Mouse (Mus musculus): ENCODE measurements around the gene Ctsa. TPM values are rescaled to one million over a fixed set of nuclear protein-coding genes. Genes with fewer than 3 reads are reported as not detected.
"Not testable (repeated sequence)": the region's sequence is repeated elsewhere in the genome, so short reads cannot be mapped to it uniquely, and the experiment has no call there.

The Ctsa gene
- polyA plus RNA-seq, 1 experiment, result 25.9 TPM

DNA sequence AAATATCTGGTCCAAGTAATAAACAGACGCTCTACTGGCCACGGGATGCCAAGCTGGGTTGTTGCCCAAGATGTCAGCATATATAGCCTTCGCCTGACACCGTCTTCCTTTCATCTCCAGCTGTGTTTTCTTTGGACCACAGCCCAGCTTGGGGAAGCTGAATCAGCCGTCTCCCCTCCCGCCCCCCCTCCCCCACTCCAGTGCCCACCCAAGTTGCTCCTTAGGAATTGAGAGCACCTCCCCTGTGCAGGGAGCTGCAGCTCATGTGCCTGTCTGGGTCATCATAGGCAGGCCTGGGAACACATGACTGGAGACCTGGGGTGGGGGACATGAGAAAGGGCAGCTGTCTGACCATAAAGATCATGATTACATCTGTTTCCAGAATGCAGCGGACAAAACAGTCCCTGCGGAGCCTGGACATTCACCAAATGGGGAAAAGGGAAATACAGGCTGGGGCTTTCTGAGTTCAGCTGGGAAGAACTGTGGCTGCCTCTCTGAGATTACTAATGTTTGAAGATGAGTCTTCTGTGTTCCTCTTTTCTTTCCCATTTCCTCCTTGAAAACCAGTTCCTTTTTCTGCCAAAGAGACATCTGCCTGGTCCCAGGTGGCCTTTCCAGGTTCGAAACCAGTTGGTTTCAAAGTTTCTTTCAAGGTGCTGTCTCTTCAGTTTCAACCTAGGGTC lies 29.6 kb downstream of the Ctsa start:
- no peak for TF ChIP-seq POLR2A (IDR thresholded peaks at IDR 0.05; ENCODE audit: control insufficient read depth, low read depth, low read length)
- no peak for TF ChIP-seq CTCF (IDR thresholded peaks at IDR 0.05; ENCODE audit: control insufficient read depth, insufficient read depth, insufficient replicate concordance, low read depth, low read length)
- H3K4me1 ChIP-seq (ENCODE audit: control insufficient read depth, insufficient read depth, low read length), result peaks cover 5% of the 10 kb centered on the region
- peak overlapping the region; percentile 72 for H3K27ac ChIP-seq (ENCODE audit: control insufficient read depth, insufficient read depth, low read depth, low read length)
- no peaks in the 10 kb centered on the region for H3K36me3 ChIP-seq (ENCODE audit: control insufficient read depth, insufficient read depth, low read length)
- H3K4me3 ChIP-seq (ENCODE audit: control insufficient read depth, low read depth, low read length), result no peak overlapping the region
- no peaks in the 10 kb centered on the region for H3K27me3 ChIP-seq (ENCODE audit: control insufficient read depth, insufficient read depth, low read length)

- H3K27me3 ChIP-seq (ENCODE audit: control insufficient read depth, insufficient read depth, low read length); H3K27ac ChIP-seq (ENCODE audit: control insufficient read depth, insufficient read depth, low read depth, low read length); H3K36me3 ChIP-seq (ENCODE audit: control insufficient read depth, insufficient read depth, low read length); H3K4me3 ChIP-seq (ENCODE audit: control insufficient read depth, low read depth, low read length): not testable (repeated sequence)
- peaks cover 10% of the 10 kb centered on the region for H3K4me1 ChIP-seq (ENCODE audit: control insufficient read depth, insufficient read depth, low read length)
Measured at GRCm38 (mm10) chr2:164863411-164863810, 30.7 kb downstream of the Ctsa start.

DNA sequence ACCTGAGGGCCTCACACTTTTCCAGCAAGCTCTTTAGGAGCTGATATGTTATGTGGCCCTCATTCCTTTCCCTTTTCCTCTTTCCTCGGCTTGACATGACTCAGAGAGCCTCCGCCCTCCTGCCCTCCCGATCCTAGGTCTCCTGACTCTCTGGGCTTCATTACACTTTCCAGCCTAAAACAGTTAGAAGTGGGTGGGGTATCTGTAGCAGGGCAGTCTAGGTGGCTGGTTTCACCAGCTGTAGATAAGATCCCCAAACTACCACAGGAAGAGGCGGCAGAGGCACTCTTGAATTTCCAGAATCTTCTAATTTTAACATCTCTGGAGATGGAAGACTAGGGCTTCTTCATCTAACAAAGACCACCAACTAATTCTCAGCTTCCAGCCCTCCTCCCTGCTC lies 31.9 kb downstream of the Ctsa start:
- TF ChIP-seq CTCF (IDR thresholded peaks at IDR 0.05; ENCODE audit: control insufficient read depth, insufficient read depth, insufficient replicate concordance, low read depth, low read length), result no peak
- Histone ChIP-seq H3K27ac (ENCODE audit: control insufficient read depth, insufficient read depth, low read depth, low read length) (no peak overlapping the region), H3K4me1 (ENCODE audit: control insufficient read depth, insufficient read depth, low read length) (peaks cover 10% of the 10 kb centered on the region), H3K27me3 (ENCODE audit: control insufficient read depth, insufficient read depth, low read length) (no peaks in the 10 kb centered on the region), H3K36me3 (ENCODE audit: control insufficient read depth, insufficient read depth, low read length) (no peaks in the 10 kb centered on the region), H3K4me3 (ENCODE audit: control insufficient read depth, low read depth, low read length) (no peak overlapping the region)

DNA sequence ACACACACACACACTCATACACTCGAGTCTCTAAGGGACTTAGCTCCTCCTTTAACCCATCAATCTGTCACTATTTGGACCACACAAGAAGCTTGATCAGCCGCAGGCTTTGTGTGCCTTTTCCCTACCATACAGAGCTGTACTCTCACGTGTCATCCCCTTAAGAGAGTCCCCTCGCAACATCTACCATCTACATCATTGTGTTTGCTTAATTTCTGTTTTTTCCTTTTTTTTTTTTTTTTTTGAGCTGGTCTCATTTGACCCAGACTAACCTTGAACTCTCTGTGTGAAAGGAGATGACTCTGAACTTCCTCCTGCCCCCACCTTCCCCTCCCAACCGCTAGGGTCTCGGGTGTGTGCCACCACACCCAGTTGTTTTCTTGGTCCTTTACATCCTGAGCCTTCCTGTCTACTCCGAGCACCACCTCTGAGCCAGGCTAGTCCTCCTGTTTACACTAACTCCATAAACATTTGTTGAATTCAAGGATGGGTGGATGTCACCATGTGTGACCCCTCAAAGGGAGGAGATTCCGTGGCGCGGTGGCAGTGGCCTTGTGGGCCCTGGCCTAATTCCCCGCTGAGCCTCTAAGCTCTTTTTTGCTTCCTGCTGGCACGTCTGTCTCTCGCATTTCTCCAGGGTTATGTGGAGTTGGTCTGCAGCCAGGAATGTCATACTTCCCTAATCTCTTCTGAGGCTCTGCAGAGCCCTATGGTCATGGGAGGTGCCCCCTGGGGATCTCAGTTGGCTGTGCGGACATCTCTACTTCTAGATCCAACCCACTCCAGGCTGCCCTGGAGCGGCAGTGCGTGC lies 34.3 kb downstream of the Ctsa start:
- Histone ChIP-seq H3K27me3 (ENCODE audit: control insufficient read depth, insufficient read depth, low read length) (no peaks in the 10 kb centered on the region), H3K27ac (ENCODE audit: control insufficient read depth, insufficient read depth, low read depth, low read length) (peak overlapping the region; percentile 63), H3K4me3 (ENCODE audit: control insufficient read depth, low read depth, low read length) (no peak overlapping the region), H3K4me1 (ENCODE audit: control insufficient read depth, insufficient read depth, low read length) (peaks cover 10% of the 10 kb centered on the region), H3K36me3 (ENCODE audit: control insufficient read depth, insufficient read depth, low read length) (no peaks in the 10 kb centered on the region)
- no peak for TF ChIP-seq CTCF (IDR thresholded peaks at IDR 0.05; ENCODE audit: control insufficient read depth, insufficient read depth, insufficient replicate concordance, low read depth, low read length)
- no peak for TF ChIP-seq POLR2A (IDR thresholded peaks at IDR 0.05; ENCODE audit: control insufficient read depth, low read depth, low read length)

GRCm38 (mm10) chr2:164867566-164867965 lies 34.9 kb downstream of the Ctsa start:
- Histone ChIP-seq H3K36me3 (ENCODE audit: control insufficient read depth, insufficient read depth, low read length) (no peaks in the 10 kb centered on the region), H3K4me1 (ENCODE audit: control insufficient read depth, insufficient read depth, low read length) (peaks cover 10% of the 10 kb centered on the region), H3K27me3 (ENCODE audit: control insufficient read depth, insufficient read depth, low read length) (no peaks in the 10 kb centered on the region), H3K27ac (ENCODE audit: control insufficient read depth, insufficient read depth, low read depth, low read length) (peak overlapping the region; percentile 63), H3K4me3 (ENCODE audit: control insufficient read depth, low read depth, low read length) (peak overlapping the region; percentile 62; the same call in 1 of the 2 replicates)
- TF ChIP-seq CTCF (IDR thresholded peaks at IDR 0.05; ENCODE audit: control insufficient read depth, insufficient read depth, insufficient replicate concordance, low read depth, low read length) (peak; percentile 86; the same call in 1 of the 2 replicates), POLR2A (IDR thresholded peaks at IDR 0.05; ENCODE audit: control insufficient read depth, low read depth, low read length) (no peak)

DNA sequence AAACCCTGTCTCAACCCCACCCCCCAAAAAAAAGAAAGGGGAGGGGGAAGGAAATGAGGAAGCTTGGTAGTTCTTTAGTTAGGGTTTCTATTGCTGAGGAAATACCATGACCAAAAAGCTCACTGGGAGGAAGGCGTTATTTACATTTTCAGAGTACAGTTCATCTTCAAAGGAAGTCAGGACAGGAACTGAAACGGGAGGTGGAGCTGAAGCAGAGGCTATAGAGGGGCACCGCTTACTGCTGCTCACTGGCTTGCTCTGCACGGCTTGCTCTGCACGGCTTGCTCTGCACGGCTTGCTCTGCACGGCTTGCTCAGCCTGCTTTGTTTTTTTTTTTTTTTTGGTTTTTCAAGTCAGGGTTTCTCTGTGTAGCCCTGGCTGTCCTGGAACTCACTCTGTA lies 35.8 kb downstream of the Ctsa start:
- Histone ChIP-seq H3K4me3 (ENCODE audit: control insufficient read depth, low read depth, low read length) (no peak overlapping the region), H3K4me1 (ENCODE audit: control insufficient read depth, insufficient read depth, low read length) (peaks cover 10% of the 10 kb centered on the region), H3K27ac (ENCODE audit: control insufficient read depth, insufficient read depth, low read depth, low read length) (no peak overlapping the region), H3K36me3 (ENCODE audit: control insufficient read depth, insufficient read depth, low read length) (no peaks in the 10 kb centered on the region), H3K27me3 (ENCODE audit: control insufficient read depth, insufficient read depth, low read length) (no peaks in the 10 kb centered on the region)
- TF ChIP-seq POLR2A (IDR thresholded peaks at IDR 0.05; ENCODE audit: control insufficient read depth, low read depth, low read length) (no peak), CTCF (IDR thresholded peaks at IDR 0.05; ENCODE audit: control insufficient read depth, insufficient read depth, insufficient replicate concordance, low read depth, low read length) (no peak)

DNA sequence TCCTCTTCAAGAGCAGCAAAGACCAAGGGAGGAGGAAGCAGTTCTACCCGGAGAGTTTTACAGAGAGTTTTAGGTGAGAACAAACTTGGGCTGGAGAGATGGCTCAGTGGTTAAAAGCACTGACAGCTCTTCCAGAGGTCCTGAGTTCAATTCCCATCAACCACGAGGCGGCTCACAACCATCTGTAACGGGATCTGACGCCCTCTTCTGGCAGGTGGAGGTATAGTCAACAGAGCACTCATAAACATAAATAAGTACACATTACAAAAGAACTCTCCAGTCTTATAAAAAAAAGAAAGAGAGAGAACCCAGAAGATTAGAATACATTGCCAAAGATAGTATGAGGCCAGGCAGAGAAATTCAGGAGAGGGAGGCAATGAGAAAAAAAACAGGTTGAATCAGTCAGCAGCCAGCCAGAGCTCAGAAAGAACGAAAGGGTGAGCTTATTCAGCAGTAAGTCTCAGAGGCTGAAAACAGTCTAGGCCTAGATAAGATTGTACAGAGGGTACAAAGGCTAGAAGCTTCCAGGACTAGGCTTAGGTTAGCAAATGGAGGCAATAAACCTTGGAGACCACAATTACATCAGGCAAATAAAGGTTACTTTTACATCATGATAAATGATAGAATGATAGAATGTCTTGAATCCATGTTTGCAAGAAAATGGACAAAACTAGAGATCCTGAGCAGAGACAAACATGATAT lies 39.1 kb downstream of the Ctsa start:
- peaks cover 10% of the 10 kb centered on the region for H3K4me1 ChIP-seq (ENCODE audit: control insufficient read depth, insufficient read depth, low read length)
- no peak overlapping the region for H3K4me3 ChIP-seq (ENCODE audit: control insufficient read depth, low read depth, low read length)
- H3K27ac ChIP-seq (ENCODE audit: control insufficient read depth, insufficient read depth, low read depth, low read length), result no peak overlapping the region
- TF ChIP-seq CTCF (IDR thresholded peaks at IDR 0.05; ENCODE audit: control insufficient read depth, insufficient read depth, insufficient replicate concordance, low read depth, low read length) (0 out of 2 replicates have a peak, but pooled peaks have one; percentile 18), POLR2A (IDR thresholded peaks at IDR 0.05; ENCODE audit: control insufficient read depth, low read depth, low read length) (no peak)
- no peaks in the 10 kb centered on the region for H3K27me3 ChIP-seq (ENCODE audit: control insufficient read depth, insufficient read depth, low read length)
- no peaks in the 10 kb centered on the region for H3K36me3 ChIP-seq (ENCODE audit: control insufficient read depth, insufficient read depth, low read length)
